In genomic region chr14:58499071-58499470, GRCm38 (mm10) we compare ENCODE assay signal across 14 mouse cellular contexts.
"Had no signal": no experiment of that assay in that cellular context is flagged by ENCODE, and none has a peak within 500 bp of the region (broad histone marks: within the 10 kb centered on the region; RNA-seq: fewer than 3 reads in every experiment).

No protein-coding gene starts in this region.

- H3K9ac ChIP-seq: liver, embryonic 15.5 days; midbrain, embryonic 15.5 days; neural tube, embryonic 12.5 days had no signal

- H3K4me2 ChIP-seq: liver, embryonic 11.5 days; liver, embryonic 15.5 days; midbrain, embryonic 11.5 days; midbrain, embryonic 15.5 days; neural tube, embryonic 12.5 days had no signal

- H3K27me3 ChIP-seq: liver, embryonic 15.5 days; megakaryocyte, embryonic 14.5 days; midbrain, embryonic 15.5 days; neural tube, embryonic 12.5 days had no signal

- ATAC-seq: midbrain, embryonic 15.5 days had no signal

- DNase-seq: kidney, adult 11 months; kidney, adult 9 months; left cerebral cortex, postnatal 4 days; lung, adult 2 months; thymus, postnatal 36 days had no signal

- H3K9me3 ChIP-seq: liver, embryonic 15.5 days; midbrain, embryonic 15.5 days; neural tube, embryonic 12.5 days had no signal

- H3K4me3 ChIP-seq: layer of hippocampus, adult 2 months; liver, embryonic 15.5 days; megakaryocyte, embryonic 14.5 days; midbrain, embryonic 15.5 days; neural tube, embryonic 12.5 days had no signal

- H3K27ac ChIP-seq: kidney, postnatal 0 days; layer of hippocampus, adult 2 months; liver, embryonic 15.5 days; macrophage; midbrain, embryonic 15.5 days; neural tube, embryonic 12.5 days had no signal

- H3K36me3 ChIP-seq: liver, embryonic 15.5 days; midbrain, embryonic 15.5 days; neural tube, embryonic 12.5 days had no signal

- H3K4me1 ChIP-seq: liver, embryonic 15.5 days; megakaryocyte, embryonic 14.5 days had no signal
